ENCODE assay signal across 18 mouse cellular contexts in the genomic region with DNA sequence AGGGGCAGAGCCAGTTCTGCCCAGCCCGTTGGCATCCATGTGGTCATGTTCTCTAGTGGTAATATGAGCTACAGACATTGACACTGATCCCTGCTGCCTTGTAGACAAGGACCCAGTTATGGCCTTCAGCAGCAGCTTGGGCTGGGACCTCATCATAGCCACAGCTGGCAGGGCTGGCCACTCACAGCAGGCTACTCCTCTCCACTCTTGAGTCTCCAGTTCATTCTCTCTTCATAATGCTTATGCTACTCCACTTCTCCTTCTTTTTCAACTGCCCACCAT.
"Had no signal": no experiment of that assay in that cellular context is flagged by ENCODE, and none has a peak within 500 bp of the region (broad histone marks: within the 10 kb centered on the region; RNA-seq: fewer than 3 reads in every experiment).

No protein-coding gene starts in this region.

- ATAC-seq: liver, embryonic 12.5 days had no signal

- H3K9me3 ChIP-seq: liver, embryonic 12.5 days; midbrain, embryonic 10.5 days; midbrain, embryonic 12.5 days; neural tube, embryonic 13.5 days had no signal

- H3K27ac ChIP-seq: liver, embryonic 12.5 days; liver, embryonic 14.5 days; midbrain, embryonic 10.5 days; midbrain, embryonic 12.5 days; neural tube, embryonic 13.5 days had no signal

- DNase-seq: lung, adult 18-20 months; lung, postnatal 10 days; lung, postnatal 4 days; midbrain, embryonic 14.5 days; retina, postnatal 1 day; right cerebral cortex, adult 18-20 months; right cerebral cortex, postnatal 25 days; right cerebral cortex, postnatal 4 days; spleen, adult 18-20 months; thymus, adult 2 months; thymus, postnatal 25 days; thymus, postnatal 4 days had no signal

- H3K4me2 ChIP-seq: liver, embryonic 12.5 days; midbrain, embryonic 12.5 days; neural tube, embryonic 13.5 days had no signal

- H3K36me3 ChIP-seq: liver, embryonic 12.5 days; midbrain, embryonic 10.5 days; midbrain, embryonic 12.5 days; neural tube, embryonic 13.5 days had no signal

- H3K4me3 ChIP-seq: liver, embryonic 12.5 days; midbrain, embryonic 10.5 days; midbrain, embryonic 12.5 days; myocyte; neural tube, embryonic 13.5 days had no signal

- H3K27me3 ChIP-seq: liver, embryonic 12.5 days; midbrain, embryonic 12.5 days; neural tube, embryonic 13.5 days had no signal

- H3K9ac ChIP-seq: liver, embryonic 12.5 days; liver, embryonic 14.5 days; midbrain, embryonic 12.5 days; neural tube, embryonic 13.5 days had no signal

- H3K4me1 ChIP-seq: liver, embryonic 12.5 days; midbrain, embryonic 10.5 days; midbrain, embryonic 12.5 days; neural tube, embryonic 13.5 days had no signal
